Mouse (Mus musculus): Measurements from ENCODE around the gene Fbln5.

GRCm38 (mm10) chr12:101810515-101810914 lies 8.3 kb downstream of the Fbln5 start:
- no peak for TF ChIP-seq CTCF (IDR thresholded peaks at IDR 0.05; ENCODE audit: extremely low read depth, insufficient read depth, insufficient read length, insufficient replicate concordance)
- TF ChIP-seq POLR2A (IDR thresholded peaks at IDR 0.05; ENCODE audit: low read depth, low read length) = no peak
